ENCODE assay signal across 25 mouse cellular contexts in the genomic region with DNA sequence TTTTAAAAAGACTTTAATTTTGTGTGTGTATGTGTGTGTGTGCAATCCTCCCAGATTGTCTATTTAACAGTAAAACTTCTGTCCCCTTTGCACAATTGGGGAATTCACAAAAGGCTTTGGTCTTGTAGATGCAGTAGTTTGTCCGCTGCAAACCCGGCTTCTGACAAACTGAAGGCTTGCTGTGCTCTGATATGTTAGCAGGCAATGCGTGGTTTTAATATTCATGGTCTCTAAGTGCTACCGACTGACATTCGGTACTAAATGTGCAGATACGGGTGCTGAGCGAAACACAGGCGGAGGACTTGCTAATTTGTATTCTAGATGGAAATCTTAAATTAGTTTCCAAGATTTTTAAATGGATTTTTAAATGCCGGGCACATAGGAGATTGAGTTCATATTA.
"Had no signal": no experiment of that assay in that cellular context is flagged by ENCODE, and none has a peak within 500 bp of the region (broad histone marks: within the 10 kb centered on the region; RNA-seq: fewer than 3 reads in every experiment).

No protein-coding gene starts in this region.

- H3K27ac ChIP-seq: gastrocnemius, adult 2 months; heart, embryonic 13.5 days; heart, embryonic 15.5 days; hindbrain, embryonic 15.5 days; hindbrain, postnatal 0 days; kidney, embryonic 15.5 days; kidney, postnatal 0 days; limb, embryonic 13.5 days; limb, embryonic 15.5 days; liver, embryonic 12.5 days; liver, embryonic 14.5 days had no signal

- H3K9ac ChIP-seq: heart, embryonic 13.5 days; heart, embryonic 15.5 days; hindbrain, embryonic 13.5 days; hindbrain, embryonic 15.5 days; kidney, embryonic 15.5 days; limb, embryonic 13.5 days; limb, embryonic 15.5 days; liver, embryonic 12.5 days; liver, embryonic 14.5 days had no signal

- H3K9me3 ChIP-seq: heart, embryonic 13.5 days; heart, embryonic 15.5 days; hindbrain, embryonic 13.5 days; hindbrain, embryonic 15.5 days; kidney, embryonic 15.5 days; limb, embryonic 13.5 days; limb, embryonic 15.5 days; liver, embryonic 12.5 days had no signal

- H3K4me3 ChIP-seq: gastrocnemius, adult 2 months; heart, embryonic 13.5 days; heart, embryonic 15.5 days; hindbrain, embryonic 13.5 days; hindbrain, embryonic 15.5 days; kidney, embryonic 15.5 days; limb, embryonic 13.5 days; limb, embryonic 15.5 days; liver, embryonic 12.5 days had no signal

- ATAC-seq: hindbrain, postnatal 0 days; intestine, embryonic 16.5 days; liver, embryonic 12.5 days had no signal

- H3K36me3 ChIP-seq: heart, embryonic 13.5 days; heart, embryonic 15.5 days; hindbrain, embryonic 13.5 days; hindbrain, embryonic 15.5 days; kidney, embryonic 15.5 days; limb, embryonic 13.5 days; limb, embryonic 15.5 days; liver, embryonic 12.5 days had no signal

- H3K27me3 ChIP-seq: hindbrain, embryonic 13.5 days; hindbrain, embryonic 15.5 days; kidney, embryonic 15.5 days; limb, embryonic 13.5 days; limb, embryonic 15.5 days; liver, embryonic 12.5 days had no signal

- H3K4me2 ChIP-seq: heart, embryonic 11.5 days; heart, embryonic 13.5 days; heart, embryonic 15.5 days; hindbrain, embryonic 13.5 days; hindbrain, embryonic 15.5 days; kidney, embryonic 15.5 days; limb, embryonic 13.5 days; limb, embryonic 15.5 days; liver, embryonic 12.5 days had no signal

- DNase-seq: gastrocnemius, adult 2 months; gastrocnemius, postnatal 10 days; gastrocnemius, postnatal 25 days; heart, adult 18-20 months; heart, postnatal 14 days; heart, postnatal 36 days; kidney, adult 11 months; kidney, adult 2 months; kidney, adult 9 months; kidney, postnatal 14 days; kidney, postnatal 36 days; layer of hippocampus, postnatal 36 days had no signal
